Mouse (Mus musculus): ENCODE measurements around the gene Lhx6. TPM values are rescaled to one million over a fixed set of nuclear protein-coding genes. Genes with fewer than 3 reads are reported as not detected.

Lhx6 gene
- polyA plus RNA-seq, 2 experiments from 2014 or later, result not detected

DNA sequence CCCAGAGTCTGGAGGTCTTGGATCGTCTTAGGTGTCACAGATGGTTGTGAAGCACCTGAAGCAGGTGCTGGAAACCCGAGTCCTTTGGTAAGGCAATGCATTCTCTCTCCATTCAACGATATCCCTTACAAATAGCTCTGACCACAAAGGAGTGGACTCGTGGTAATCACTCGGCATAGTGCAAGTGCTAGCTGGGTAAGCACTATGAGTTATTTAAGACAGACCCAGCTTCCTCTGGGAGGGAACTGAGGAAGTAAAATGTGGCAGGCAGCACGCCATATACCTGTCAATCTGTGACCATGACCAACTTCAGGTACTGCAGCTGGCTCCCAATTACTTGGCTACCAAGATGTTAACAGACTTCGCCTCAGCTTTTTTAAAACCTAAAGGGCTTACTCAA lies 70.3 kb downstream of the Lhx6 start:
- no peak for ATAC-seq

DNA sequence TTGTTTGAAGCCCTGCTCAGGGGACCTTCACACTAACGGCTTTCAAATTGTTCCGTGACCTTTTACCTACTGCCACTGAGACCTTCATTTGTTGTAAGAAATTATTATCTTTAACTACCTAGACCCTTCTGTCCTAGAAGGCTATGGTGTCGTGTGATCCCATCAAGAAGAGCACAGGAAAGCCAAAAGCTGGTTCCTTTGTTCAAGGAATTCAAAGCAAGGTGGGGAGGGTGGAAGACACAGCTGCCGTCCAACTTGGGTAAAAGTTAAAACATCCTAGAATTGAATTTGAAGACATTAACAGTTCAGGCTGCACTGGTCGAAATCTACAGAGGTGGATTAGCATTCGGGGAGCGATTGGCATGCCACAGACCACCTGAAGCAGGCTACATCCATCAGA lies 71.2 kb downstream of the Lhx6 start:
- ATAC-seq, result no peak

DNA sequence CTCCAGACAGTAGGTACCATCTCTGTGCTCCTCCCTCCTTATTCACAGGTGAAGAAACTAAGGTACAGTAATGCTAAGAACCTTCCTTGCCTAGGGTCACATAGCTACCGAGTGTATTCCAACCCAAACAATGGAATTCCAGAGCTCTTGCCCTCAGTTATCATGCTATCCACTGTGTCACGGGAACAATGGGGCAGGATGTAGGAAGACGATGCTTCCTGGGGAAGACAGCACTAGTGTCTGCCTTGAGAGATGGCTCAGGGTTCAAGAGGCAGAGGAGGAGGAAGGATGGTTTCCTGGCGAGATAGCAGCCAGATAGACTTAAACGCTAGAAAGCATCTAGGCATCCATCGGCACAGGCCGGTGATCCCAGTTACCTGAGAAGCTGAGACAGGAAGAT lies 72.3 kb downstream of the Lhx6 start:
- ATAC-seq, result no peak

Other genes starting within 250 kb of the Lhx6 start
- gene Ttll11, start 125.5 kb downstream of the Lhx6 start, polyA plus RNA-seq (2017; shearing (Covaris generic)), result not detected
- 100 to 1,000 TPM; 194 to 234 TPM for gene Ndufa8, start 56.0 kb downstream of the Lhx6 start, polyA plus RNA-seq (2017; shearing (Covaris generic))
- not detected for gene Morn5, start 56.0 kb downstream of the Lhx6 start, polyA plus RNA-seq (2017; shearing (Covaris generic))
- gene Mrrf, start 31.0 kb upstream of the Lhx6 start, polyA plus RNA-seq (2017; shearing (Covaris generic)), result 10 to 100 TPM in 1 of 2 experiments, 1 to 10 TPM in 1; 9.4 to 16.3 TPM
- gene Rbm18, start 31.4 kb upstream of the Lhx6 start, polyA plus RNA-seq (2017; shearing (Covaris generic)), result 10 to 100 TPM; 47.5 to 55.6 TPM
- under 1 TPM; 0.56 to 0.78 TPM for gene Ptgs1, start 125.0 kb upstream of the Lhx6 start, polyA plus RNA-seq (2017; shearing (Covaris generic))

All from activated CD4-positive, CD25-positive, alpha-beta regulatory T cell, adult 4 months (primary cell).